Mouse (Mus musculus) layer of hippocampus, adult 9-11 months (tissue): ENCODE data around the gene Tmbim1.
"Not testable (repeated sequence)": the region's sequence is repeated elsewhere in the genome, so short reads cannot be mapped to it uniquely, and the experiment has no call there.

Source experiments
- DNase-seq: peaks from one replicate; pipeline ENCODE4 v3.0.0; 2022

The Tmbim1 gene

GRCm38 (mm10) chr1:74305522-74305921 is at the start of gene Tmbim1:
Gene Tmbim1, minus strand, starts transcription at chr1:74305622.
- no peak for DNase-seq

- no peak for DNase-seq
Observed at GRCm38 (mm10) chr1:74353453-74354229, 48.2 kb upstream of the Tmbim1 start.

GRCm38 (mm10) chr1:74352532-74353096 is 47.2 kb upstream of the Tmbim1 start:
- no peak for DNase-seq

- no peak for DNase-seq
Observed at GRCm38 (mm10) chr1:74351185-74351769, 45.9 kb upstream of the Tmbim1 start.

GRCm38 (mm10) chr1:74344163-74344916 is 38.9 kb upstream of the Tmbim1 start:
- no peak for DNase-seq

GRCm38 (mm10) chr1:74343161-74343560 is 37.7 kb upstream of the Tmbim1 start:
- no peak for DNase-seq

GRCm38 (mm10) chr1:74342308-74342707 is 36.9 kb upstream of the Tmbim1 start:
- no peak for DNase-seq

- DNase-seq: no peak
Observed at GRCm38 (mm10) chr1:74341898-74342297, 36.5 kb upstream of the Tmbim1 start.

- DNase-seq: not testable (repeated sequence)
Observed at GRCm38 (mm10) chr1:74340992-74341391, 35.6 kb upstream of the Tmbim1 start.

GRCm38 (mm10) chr1:74340361-74340764 is 34.9 kb upstream of the Tmbim1 start:
- peak; percentile 61 for DNase-seq

- no peak for DNase-seq
Observed at GRCm38 (mm10) chr1:74339917-74340316, 34.5 kb upstream of the Tmbim1 start.

GRCm38 (mm10) chr1:74338626-74339025 is 33.2 kb upstream of the Tmbim1 start:
- DNase-seq: no peak

- DNase-seq: no peak
Observed at GRCm38 (mm10) chr1:74338013-74338412, 32.6 kb upstream of the Tmbim1 start.

GRCm38 (mm10) chr1:74337241-74337771 is 31.9 kb upstream of the Tmbim1 start:
- no peak for DNase-seq

- DNase-seq: no peak
Observed at GRCm38 (mm10) chr1:74335436-74336170, 30.2 kb upstream of the Tmbim1 start.

- DNase-seq: no peak
Observed at GRCm38 (mm10) chr1:74335033-74335432, 29.6 kb upstream of the Tmbim1 start.

GRCm38 (mm10) chr1:74334607-74335006 is 29.2 kb upstream of the Tmbim1 start:
- DNase-seq: no peak

- no peak for DNase-seq
Observed at GRCm38 (mm10) chr1:74332930-74333329, 27.5 kb upstream of the Tmbim1 start.

- DNase-seq: peak; percentile 96
Observed at GRCm38 (mm10) chr1:74332241-74332763, 26.9 kb upstream of the Tmbim1 start.

GRCm38 (mm10) chr1:74331046-74331681 is 25.7 kb upstream of the Tmbim1 start:
- DNase-seq: no peak

- no peak for DNase-seq
Observed at GRCm38 (mm10) chr1:74329899-74330431, 24.5 kb upstream of the Tmbim1 start.
